Mouse (Mus musculus) forebrain, embryonic 14.5 days (tissue): ENCODE measurements around the gene Olfr1076. TPM values are rescaled to one million over a fixed set of nuclear protein-coding genes. Genes with fewer than 3 reads are reported as not detected.
"Not testable (repeated sequence)": the region's sequence is repeated elsewhere in the genome, so short reads cannot be mapped to it uniquely, and the experiment has no call there.

ENCODE experiments used
- ATAC-seq: fragments of 200-750 bp; cut with Nextera tagmentation; 2 replicates; pipeline ENCODE4 v1.8.0; 2017; ENCODE audit warnings: mild to moderate bottlenecking, moderate library complexity
- DNase-seq: peaks from one replicate; pipeline ENCODE4 v3.0.0-alpha.2; 2015; ENCODE audit warnings: low spot score
- H3K27ac ChIP-seq: fragments of 300-500 bp; sonication (generic); 2 replicates; pipeline ENCODE4 v1.5.1; 2014; ENCODE audit warnings: low read depth, mild to moderate bottlenecking, control low read depth, low read length, moderate library complexity
- H3K27me3 ChIP-seq: fragments of 300-500 bp; sonication (generic); replicated peaks from 2 replicates; pipeline ENCODE4 v1.6.1; 2014; ENCODE audit warnings: low read length, control low read depth, mixed read lengths; ENCODE audit not compliant: control insufficient read depth, insufficient read depth
- H3K36me3 ChIP-seq: fragments of 300-500 bp; sonication (generic); 2 replicates; pipeline ENCODE4 v1.6.1; 2014; ENCODE audit warnings: low read length, control low read depth; ENCODE audit not compliant: control insufficient read depth, insufficient read depth
- H3K4me1 ChIP-seq: fragments of 300-500 bp; sonication (generic); 2 replicates; pipeline ENCODE4 v1.6.1; 2014; ENCODE audit warnings: antibody characterized with exemption, low read length, control low read depth; ENCODE audit not compliant: control insufficient read depth, insufficient read depth
- H3K4me2 ChIP-seq: fragments of 300-500 bp; sonication (generic); 2 replicates; pipeline ENCODE4 v1.6.1; 2014; ENCODE audit warnings: mild to moderate bottlenecking, control low read depth, low read length
- H3K4me3 ChIP-seq: fragments of 300-500 bp; sonication (generic); 2 replicates; pipeline ENCODE4 v1.5.1; 2014; ENCODE audit warnings: low read depth, low read length, control low read depth
- H3K9ac ChIP-seq: fragments of 300-500 bp; sonication (generic); 2 replicates; pipeline ENCODE4 v1.6.1; 2014; ENCODE audit warnings: mild to moderate bottlenecking, low read length, control low read depth, moderate library complexity
- H3K9me3 ChIP-seq: fragments of 300-500 bp; sonication (generic); replicated peaks from 2 replicates; pipeline ENCODE4 v1.6.1; 2016; ENCODE audit warnings: low read length, control low read depth, mixed read lengths; ENCODE audit not compliant: control insufficient read depth
- WGBS: fragments of 180-500 bp; shearing (Covaris S2); extraction: QIAGEN DNeasy Blood & Tissue Kit; methylation state at CpG from one replicate; pipeline ENCODE4 v1.1.7; 2014; 5-methylcytosine and 5-hydroxymethylcytosine counted together
- polyA plus RNA-seq: library from polyadenylated mRNA; unstranded; fragments of >200 nt; fragmentation: Nextera tagmentation; extraction: Ambion mirVana; gene quantifications from 2 replicates; pipeline ENCODE4 v1.2.1, GENCODE M21; 2014

Gene Olfr1076
- polyA plus RNA-seq: not detected in 2 replicates

DNA sequence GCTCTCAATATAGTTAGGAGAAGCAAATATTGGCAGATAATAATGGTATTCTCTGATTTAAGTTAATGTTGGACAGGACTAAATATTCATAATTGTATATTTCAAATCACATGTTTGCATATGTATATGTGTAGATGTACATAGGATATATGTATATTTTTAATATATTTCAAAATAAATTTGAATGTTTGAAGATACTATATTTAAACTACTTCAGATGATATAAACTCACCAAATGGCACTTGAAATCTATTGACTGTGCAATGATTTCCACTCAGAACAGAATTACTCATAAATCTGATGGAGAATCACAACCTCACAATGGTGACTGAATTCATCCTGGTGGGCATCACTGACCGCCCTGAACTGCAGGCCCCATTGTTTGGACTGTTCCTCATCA, at the start of gene Olfr1076:
TSS of gene Olfr1076 (plus strand) at position 301 of the 400 bp plus-strand sequence.
- Histone ChIP-seq H3K9me3 (no peaks in the 10 kb centered on the region), H3K36me3 (no peaks in the 10 kb centered on the region), H3K4me3 (no peak within 1 kb of the TSS), H3K4me2 (no peak within 1 kb of the TSS), H3K4me1 (no peaks in the 10 kb centered on the region), H3K27me3 (no peaks in the 10 kb centered on the region), H3K9ac (no peak within 1 kb of the TSS), H3K27ac (no peak within 1 kb of the TSS)
- WGBS: 94% methylated on average over 1 of the region's 1 CpGs
- no peak for DNase-seq
- no peak for ATAC-seq

- H3K36me3 ChIP-seq: no peaks in the 10 kb centered on the region
- ATAC-seq: no peak
- WGBS: 79% methylated on average over 1 of the region's 1 CpGs
These were observed 47.8 kb upstream of the Olfr1076 start for GRCm38 (mm10) chr2:86460434-86460833.

GRCm38 (mm10) chr2:86464442-86465109, 43.7 kb upstream of the Olfr1076 start:
- WGBS: 37% methylated on average over 10 of the region's 10 CpGs
- Histone ChIP-seq H3K4me3 (no peak overlapping the region), H3K9me3 (no peaks in the 10 kb centered on the region), H3K27ac (no peak overlapping the region), H3K27me3 (no peaks in the 10 kb centered on the region), H3K9ac (no peak overlapping the region), H3K36me3 (no peaks in the 10 kb centered on the region), H3K4me1 (no peaks in the 10 kb centered on the region), H3K4me2 (no peak overlapping the region)
- DNase-seq: peak; percentile 68
- peak; percentile 87 for ATAC-seq

More at GRCm38 (mm10) chr2:86460434-86460833, 47.8 kb upstream of the Olfr1076 start:
- Histone ChIP-seq H3K9me3 (no peaks in the 10 kb centered on the region), H3K4me3 (no peak overlapping the region), H3K9ac (no peak overlapping the region), H3K27me3 (no peaks in the 10 kb centered on the region), H3K4me1 (no peaks in the 10 kb centered on the region), H3K27ac (no peak overlapping the region), H3K4me2 (no peak overlapping the region)
- DNase-seq: no peak

DNA sequence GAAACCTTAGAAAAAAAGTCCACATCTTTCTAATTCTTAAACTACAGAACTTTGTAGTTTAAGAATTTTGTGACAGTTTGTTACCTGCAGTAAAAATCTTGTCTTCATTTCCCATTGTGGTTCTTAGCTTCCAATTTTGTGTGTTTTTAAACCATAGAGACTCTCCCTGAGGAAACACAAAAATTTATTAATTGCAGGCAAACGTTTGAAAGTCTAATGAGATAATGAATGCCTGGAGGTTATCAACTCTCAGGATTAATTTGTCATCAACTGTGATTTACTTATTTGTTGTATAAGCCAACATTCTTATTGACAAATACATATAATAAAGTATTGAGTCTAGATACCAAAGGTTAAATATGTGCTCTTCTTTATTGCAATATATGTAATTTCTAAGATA, 21.0 kb upstream of the Olfr1076 start, which contains the start of gene Olfr228:
TSS of gene Olfr228 (minus strand) at position 101 of the 400 bp plus-strand sequence.
- Histone ChIP-seq H3K4me1 (no peaks in the 10 kb centered on the region), H3K27ac (no peak within 1 kb of the TSS), H3K27me3 (no peaks in the 10 kb centered on the region), H3K9ac (no peak within 1 kb of the TSS), H3K4me2 (no peak within 1 kb of the TSS), H3K4me3 (no peak within 1 kb of the TSS), H3K36me3 (no peaks in the 10 kb centered on the region), H3K9me3 (no peaks in the 10 kb centered on the region)
- DNase-seq: no peak
- 46% methylated on average over 1 of the region's 1 CpGs for WGBS
- no peak for ATAC-seq

DNA sequence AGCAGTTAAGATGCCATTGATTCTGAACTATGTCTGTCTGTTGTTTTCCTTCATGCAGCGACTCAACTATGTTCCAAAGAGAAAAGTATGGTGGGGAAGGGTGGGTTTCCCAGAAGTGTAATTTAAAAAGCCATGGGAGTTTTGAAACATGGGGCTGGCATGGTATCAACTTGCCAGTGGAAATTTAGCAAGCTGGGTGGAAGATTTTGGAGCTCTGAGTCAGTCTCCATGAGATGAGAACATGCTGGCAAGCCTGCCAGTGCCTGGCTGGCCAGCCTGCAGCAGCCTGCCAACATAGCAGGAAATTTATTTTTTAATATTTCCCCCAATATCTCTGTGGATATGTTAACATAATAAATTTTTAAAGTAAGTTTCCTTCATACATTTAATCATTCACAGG, 22.7 kb downstream of the Olfr1076 start:
- WGBS: 80% methylated on average over 1 of the region's 1 CpGs
- Histone ChIP-seq H3K9me3 (no peaks in the 10 kb centered on the region), H3K27ac (no peak overlapping the region), H3K27me3 (no peaks in the 10 kb centered on the region), H3K4me3 (no peak overlapping the region), H3K36me3 (no peaks in the 10 kb centered on the region), H3K4me1 (no peaks in the 10 kb centered on the region), H3K9ac (no peak overlapping the region), H3K4me2 (no peak overlapping the region)
- DNase-seq (no peak), ATAC-seq (no peak)

- H3K36me3 ChIP-seq: no peaks in the 10 kb centered on the region
- no peaks in the 10 kb centered on the region for H3K4me1 ChIP-seq
- no peaks in the 10 kb centered on the region for H3K27me3 ChIP-seq
- no peak within 1 kb of the TSS for H3K4me3 ChIP-seq
- no peaks in the 10 kb centered on the region for H3K9me3 ChIP-seq
- DNase-seq (no peak), ATAC-seq (no peak)
- H3K9ac ChIP-seq: no peak within 1 kb of the TSS
- H3K27ac ChIP-seq: no peak within 1 kb of the TSS
- WGBS: 13% methylated on average over 1 of the region's 1 CpGs
- H3K4me2 ChIP-seq: no peak within 1 kb of the TSS
These were observed 34.1 kb downstream of the Olfr1076 start, which contains the start of gene Olfr1079 for GRCm38 (mm10) chr2:86542380-86542779. TSS of gene Olfr1079 (minus strand) at chr2:86542480.

DNA sequence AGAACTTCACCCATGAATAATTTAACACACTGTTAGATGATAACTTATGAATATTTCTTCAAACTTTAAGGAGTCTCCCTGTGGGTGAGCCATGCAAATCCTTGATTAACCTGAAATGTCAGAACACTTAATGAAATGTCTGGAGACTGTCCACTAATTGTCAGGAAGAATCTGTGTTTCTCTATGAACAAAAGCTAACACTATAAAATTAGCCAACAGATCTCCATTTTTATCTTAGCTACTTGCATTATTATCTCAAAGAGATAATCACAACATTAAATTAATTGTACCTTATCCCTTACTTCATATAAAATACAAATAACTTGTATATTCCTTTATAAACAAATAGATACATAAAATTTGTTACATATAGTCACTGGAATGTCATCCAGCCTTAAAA, 49.9 kb downstream of the Olfr1076 start, which contains the start of gene Olfr1080:
TSS of gene Olfr1080 (minus strand) at position 101 of the 400 bp plus-strand sequence.
- H3K27ac ChIP-seq, H3K9ac ChIP-seq, H3K27me3 ChIP-seq, H3K4me2 ChIP-seq, H3K4me3 ChIP-seq, H3K4me1 ChIP-seq, H3K36me3 ChIP-seq, DNase-seq, H3K9me3 ChIP-seq, ATAC-seq: not testable (repeated sequence)

Other genes starting within 250 kb of the Olfr1076 start
- gene Olfr1051, start 229.4 kb upstream of the Olfr1076 start, polyA plus RNA-seq: not detected in 2 replicates
- gene Olfr1052, start 216.0 kb upstream of the Olfr1076 start, polyA plus RNA-seq: not detected in 2 replicates
- gene Olfr1053, start 193.2 kb upstream of the Olfr1076 start, polyA plus RNA-seq: not detected in 2 replicates
- not detected in 2 replicates for gene Olfr1054, start 173.0 kb upstream of the Olfr1076 start, polyA plus RNA-seq
- not detected in 2 replicates for gene Olfr1055, start 158.2 kb upstream of the Olfr1076 start, polyA plus RNA-seq
- not detected in 2 replicates for gene Olfr1056, start 146.0 kb upstream of the Olfr1076 start, polyA plus RNA-seq
- not detected in 2 replicates for gene Olfr1057, start 130.1 kb upstream of the Olfr1076 start, polyA plus RNA-seq
- gene Olfr1058, start 119.9 kb upstream of the Olfr1076 start, polyA plus RNA-seq: not detected in 2 replicates
- not detected in 2 replicates for gene Olfr1061, start 94.4 kb upstream of the Olfr1076 start, polyA plus RNA-seq
- gene Olfr1062, start 81.7 kb upstream of the Olfr1076 start, polyA plus RNA-seq: not detected in 2 replicates
- not detected in 2 replicates for gene Olfr1065, start 57.9 kb upstream of the Olfr1076 start, polyA plus RNA-seq
- gene Olfr1066, start 52.2 kb upstream of the Olfr1076 start, polyA plus RNA-seq: not detected in 2 replicates
- gene Olfr228, start 21.1 kb upstream of the Olfr1076 start, polyA plus RNA-seq: not detected in 2 replicates
- not detected in 2 replicates for gene Olfr1079, start 34.0 kb downstream of the Olfr1076 start, polyA plus RNA-seq
- gene Olfr1080, start 49.8 kb downstream of the Olfr1076 start, polyA plus RNA-seq: not detected in 2 replicates
- not detected in 2 replicates for gene Olfr1082, start 90.5 kb downstream of the Olfr1076 start, polyA plus RNA-seq
- gene Olfr1084, start 131.3 kb downstream of the Olfr1076 start, polyA plus RNA-seq: not detected in 2 replicates
- not detected in 2 replicates for gene Olfr1085, start 153.6 kb downstream of the Olfr1076 start, polyA plus RNA-seq
- not detected in 2 replicates for gene Olfr1086, start 171.6 kb downstream of the Olfr1076 start, polyA plus RNA-seq
- not detected in 2 replicates for gene Olfr1087, start 189.9 kb downstream of the Olfr1076 start, polyA plus RNA-seq
- not detected in 2 replicates for gene Olfr1089, start 225.2 kb downstream of the Olfr1076 start, polyA plus RNA-seq